Mouse (Mus musculus) forebrain, embryonic 11.5 days (tissue): ENCODE measurements around the gene Opcml. TPM values are rescaled to one million over a fixed set of nuclear protein-coding genes. Genes with fewer than 3 reads are reported as not detected.

Source experiments
- ATAC-seq: fragments of 200-750 bp; cut with Nextera tagmentation; replicated peaks from 2 replicates; pipeline ENCODE4 v1.8.0; 2017; ENCODE audit warnings: moderate TSS enrichment; ENCODE audit not compliant: low FRiP score
- DNase-seq: peaks from one replicate; pipeline ENCODE4 v3.0.0-alpha.2; 2017; ENCODE audit warnings: low spot score
- H3K27ac ChIP-seq: fragments of 300-500 bp; sonication (generic); 2 replicates; pipeline ENCODE4 v1.5.1; 2014; ENCODE audit warnings: low read depth, low read length
- H3K27me3 ChIP-seq: fragments of 300-500 bp; sonication (generic); 2 replicates; pipeline ENCODE4 v1.6.1; 2014; ENCODE audit warnings: mild to moderate bottlenecking, low read length, mixed read lengths; ENCODE audit not compliant: control insufficient read depth, insufficient read depth
- H3K36me3 ChIP-seq: fragments of 300-500 bp; sonication (generic); 2 replicates; pipeline ENCODE4 v1.6.1; 2014; ENCODE audit warnings: mild to moderate bottlenecking, low read length, moderate library complexity, mixed read lengths; ENCODE audit not compliant: control insufficient read depth, insufficient read depth
- H3K4me1 ChIP-seq: fragments of 300-500 bp; sonication (generic); replicated peaks from 2 replicates; pipeline ENCODE4 v1.6.1; 2014; ENCODE audit warnings: low read length, mixed read lengths; ENCODE audit not compliant: control insufficient read depth, insufficient read depth
- H3K4me2 ChIP-seq: fragments of 300-500 bp; sonication (generic); 2 replicates; pipeline ENCODE4 v1.6.1; 2014; ENCODE audit warnings: low read depth, mild to moderate bottlenecking, low read length, moderate library complexity, mixed read lengths; ENCODE audit not compliant: severe bottlenecking
- H3K4me3 ChIP-seq: fragments of 300-500 bp; sonication (generic); 2 replicates; pipeline ENCODE4 v1.5.1; 2014; ENCODE audit warnings: low read depth, low read length
- H3K9ac ChIP-seq: fragments of 300-500 bp; sonication (generic); 2 replicates; pipeline ENCODE4 v1.6.1; 2014; ENCODE audit warnings: low read length
- H3K9me3 ChIP-seq: fragments of 300-500 bp; sonication (generic); 2 replicates; pipeline ENCODE4 v1.6.1; 2016; ENCODE audit warnings: low read length, mixed read lengths; ENCODE audit not compliant: control insufficient read depth
- whole genome bisulfite sequencing: fragments of 180-500 bp; shearing (Covaris S2); extraction: QIAGEN DNeasy Blood & Tissue Kit; methylation state at CpG from one replicate; pipeline ENCODE4 v1.1.7; 2014; 5-methylcytosine and 5-hydroxymethylcytosine counted together
- polyA plus RNA-seq: library from polyadenylated mRNA; unstranded; fragments of >200 nt; fragmentation: Nextera tagmentation; extraction: Ambion mirVana; gene quantifications from 2 replicates; pipeline ENCODE4 v1.2.1, GENCODE M21; 2014

Gene Opcml
- polyA plus RNA-seq, 1 experiment from 2014 or later, result 2.4 TPM

- 91% methylated on average over 7 of the region's 7 CpGs for WGBS
- H3K27ac ChIP-seq, result no peak overlapping the region
- H3K27me3 ChIP-seq, result no peaks in the 10 kb centered on the region
Measured at GRCm38 (mm10) chr9:27996536-27996935, 206.0 kb downstream of the Opcml start.

GRCm38 (mm10) chr9:27998767-27999166 is 208.2 kb downstream of the Opcml start:
- Histone ChIP-seq H3K36me3 (no peaks in the 10 kb centered on the region), H3K4me2 (no peak overlapping the region), H3K27ac (no peak overlapping the region), H3K4me3 (no peak overlapping the region), H3K9ac (no peak overlapping the region), H3K4me1 (no peaks in the 10 kb centered on the region), H3K27me3 (no peaks in the 10 kb centered on the region), H3K9me3 (no peaks in the 10 kb centered on the region)
- WGBS, result 41% methylated on average over 4 of the region's 4 CpGs
- DNase-seq (no peak), ATAC-seq (no peak)

More at GRCm38 (mm10) chr9:27996536-27996935, 206.0 kb downstream of the Opcml start:
- no peak overlapping the region for H3K9ac ChIP-seq
- H3K4me3 ChIP-seq, result no peak overlapping the region
- H3K9me3 ChIP-seq, result no peaks in the 10 kb centered on the region
- H3K4me1 ChIP-seq, result no peaks in the 10 kb centered on the region
- H3K4me2 ChIP-seq, result no peak overlapping the region
- no peaks in the 10 kb centered on the region for H3K36me3 ChIP-seq
- ATAC-seq (no peak), DNase-seq (no peak)

- DNase-seq (no peak), ATAC-seq (no peak)
- no peaks in the 10 kb centered on the region for H3K9me3 ChIP-seq
- no peaks in the 10 kb centered on the region for H3K4me1 ChIP-seq
- no peak overlapping the region for H3K4me2 ChIP-seq
- WGBS, result 79% methylated on average over 3 of the region's 3 CpGs
- no peak overlapping the region for H3K27ac ChIP-seq
- H3K9ac ChIP-seq, result no peak overlapping the region
- no peak overlapping the region for H3K4me3 ChIP-seq
- H3K36me3 ChIP-seq, result no peaks in the 10 kb centered on the region
- H3K27me3 ChIP-seq, result no peaks in the 10 kb centered on the region
Measured at GRCm38 (mm10) chr9:28003131-28003530, 212.6 kb downstream of the Opcml start.

GRCm38 (mm10) chr9:28011483-28011882 is 220.9 kb downstream of the Opcml start:
- Histone ChIP-seq H3K36me3 (no peaks in the 10 kb centered on the region), H3K9me3 (no peaks in the 10 kb centered on the region), H3K27me3 (no peaks in the 10 kb centered on the region), H3K4me1 (no peaks in the 10 kb centered on the region), H3K4me3 (no peak overlapping the region), H3K27ac (no peak overlapping the region), H3K9ac (no peak overlapping the region), H3K4me2 (no peak overlapping the region)
- DNase-seq, result no peak
- no peak for ATAC-seq
- 47% methylated on average over 8 of the region's 8 CpGs for WGBS

- Histone ChIP-seq H3K4me3 (no peak overlapping the region), H3K9me3 (no peaks in the 10 kb centered on the region), H3K4me2 (no peak overlapping the region), H3K27ac (no peak overlapping the region), H3K27me3 (no peaks in the 10 kb centered on the region), H3K36me3 (no peaks in the 10 kb centered on the region), H3K4me1 (no peaks in the 10 kb centered on the region), H3K9ac (no peak overlapping the region)
- ATAC-seq (no peak), DNase-seq (no peak)
- 75% methylated on average over 7 of the region's 7 CpGs for WGBS
Measured at GRCm38 (mm10) chr9:28012664-28013063, 222.1 kb downstream of the Opcml start.

- 74% methylated on average over 3 of the region's 3 CpGs for WGBS
- Histone ChIP-seq H3K9ac (no peak overlapping the region), H3K4me2 (no peak overlapping the region), H3K36me3 (no peaks in the 10 kb centered on the region), H3K4me1 (no peaks in the 10 kb centered on the region), H3K4me3 (no peak overlapping the region), H3K27ac (no peak overlapping the region), H3K9me3 (no peaks in the 10 kb centered on the region), H3K27me3 (no peaks in the 10 kb centered on the region)
- no peak for ATAC-seq
- no peak for DNase-seq
Measured at GRCm38 (mm10) chr9:28013192-28013591, 222.6 kb downstream of the Opcml start.

GRCm38 (mm10) chr9:28028156-28028555 is 237.6 kb downstream of the Opcml start:
- 78% methylated on average over 5 of the region's 5 CpGs for WGBS

GRCm38 (mm10) chr9:28028788-28029393 is 238.3 kb downstream of the Opcml start:
- Histone ChIP-seq H3K36me3 (no peaks in the 10 kb centered on the region), H3K4me3 (no peak overlapping the region), H3K9me3 (no peaks in the 10 kb centered on the region), H3K4me2 (no peak overlapping the region), H3K9ac (no peak overlapping the region), H3K27me3 (no peaks in the 10 kb centered on the region), H3K27ac (no peak overlapping the region), H3K4me1 (no peaks in the 10 kb centered on the region)
- DNase-seq, result no peak
- no peak for ATAC-seq
- 84% methylated on average over 7 of the region's 7 CpGs for WGBS

More at GRCm38 (mm10) chr9:28028156-28028555, 237.6 kb downstream of the Opcml start:
- no peaks in the 10 kb centered on the region for H3K4me1 ChIP-seq
- no peaks in the 10 kb centered on the region for H3K27me3 ChIP-seq
- no peaks in the 10 kb centered on the region for H3K9me3 ChIP-seq
- DNase-seq, result no peak
- H3K9ac ChIP-seq, result no peak overlapping the region
- no peak overlapping the region for H3K4me3 ChIP-seq
- no peak overlapping the region for H3K4me2 ChIP-seq
- H3K36me3 ChIP-seq, result no peaks in the 10 kb centered on the region
- H3K27ac ChIP-seq, result no peak overlapping the region
- no peak for ATAC-seq

GRCm38 (mm10) chr9:28049157-28049556 is 258.6 kb downstream of the Opcml start:
- DNase-seq (no peak), ATAC-seq (no peak)
- H3K9ac ChIP-seq, result no peak overlapping the region
- no peak overlapping the region for H3K27ac ChIP-seq
- H3K4me2 ChIP-seq, result no peak overlapping the region
- no peaks in the 10 kb centered on the region; the same call in 1 of the 2 replicates for H3K27me3 ChIP-seq
- no peak overlapping the region for H3K4me3 ChIP-seq
- H3K36me3 ChIP-seq, result no peaks in the 10 kb centered on the region
- no peaks in the 10 kb centered on the region for H3K9me3 ChIP-seq
- no peaks in the 10 kb centered on the region for H3K4me1 ChIP-seq
- 91% methylated on average over 2 of the region's 2 CpGs for WGBS
